Mouse (Mus musculus) colon, adult 2 months (tissue): ENCODE results near the gene Xpnpep3. TPM values are rescaled to one million over a fixed set of nuclear protein-coding genes. Genes with fewer than 3 reads are reported as not detected.

Experiments
- polyA plus RNA-seq: library from polyadenylated mRNA; depleted of rRNA; stranded (reverse); fragments of >200 nt; gene quantifications from 2 replicates; pipeline ENCODE4 v1.2.3, GENCODE M21; 2012; rRNA removed

The Xpnpep3 gene
- 4.1 and 6.1 TPM in 2 replicates for polyA plus RNA-seq

GRCm38 (mm10) chr15:81399638-81400315 lies at the start of gene Xpnpep3, which contains the start of gene St13:
Xpnpep3 (plus strand) TSS chr15:81400138.
St13 (minus strand) TSS chr15:81400077.

GRCm38 (mm10) chr15:81360345-81361021 lies 39.5 kb upstream of the Xpnpep3 start, which contains the start of gene Slc25a17:
Slc25a17 (minus strand) TSS chr15:81360812.

DNA sequence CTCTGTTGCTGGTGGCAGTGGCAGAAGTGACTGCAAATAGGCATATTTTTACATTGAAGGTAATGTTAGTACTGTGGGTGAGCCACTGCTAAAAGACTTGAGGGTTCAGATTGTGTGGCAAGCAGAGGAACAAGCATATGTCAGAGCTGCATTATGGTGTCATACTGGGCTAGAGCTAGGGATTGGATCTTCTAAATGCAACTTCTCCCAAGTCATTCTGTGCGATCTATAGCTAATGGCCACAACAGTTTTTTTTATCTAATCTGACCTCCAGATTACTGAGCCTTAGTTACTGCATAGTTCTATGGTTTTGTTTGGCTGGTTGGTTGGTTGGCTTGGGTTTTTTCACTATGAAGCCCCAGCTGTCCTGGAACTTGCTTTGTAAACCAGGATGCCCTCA lies 8.3 kb downstream of the Xpnpep3 start, which contains the start of gene Dnajb7:
Gene Dnajb7 (minus strand): TSS at position 101 of the 400 bp plus-strand sequence.

GRCm38 (mm10) chr15:81465901-81466737 lies 66.2 kb downstream of the Xpnpep3 start, which contains the start of gene Rbx1:
Rbx1 (plus strand) TSS chr15:81466296.

Other genes starting within 250 kb of the Xpnpep3 start
- 32.6 and 38.4 TPM in 2 replicates for gene Mrtfa, start 209.4 kb upstream of the Xpnpep3 start, polyA plus RNA-seq
- gene Mchr1, start 164.6 kb upstream of the Xpnpep3 start, polyA plus RNA-seq, result 1.9 and 2.4 TPM in 2 replicates
- gene Slc25a17, start 39.3 kb upstream of the Xpnpep3 start, polyA plus RNA-seq, result 16.3 and 18.6 TPM in 2 replicates
- gene St13, start 61 bp upstream of the Xpnpep3 start, polyA plus RNA-seq, result 11.1 and 17.4 TPM in 2 replicates
- gene Dnajb7, start 8.2 kb downstream of the Xpnpep3 start, polyA plus RNA-seq, result 0.08 TPM in 2 replicates
- gene Rbx1, start 66.2 kb downstream of the Xpnpep3 start, polyA plus RNA-seq, result 38.2 and 45.9 TPM in 2 replicates
- 19.8 and 28.3 TPM in 2 replicates for gene Ep300, start 185.2 kb downstream of the Xpnpep3 start, polyA plus RNA-seq